Mouse (Mus musculus): ENCODE measurements around the gene Scgb2b7. TPM values are rescaled to one million over a fixed set of nuclear protein-coding genes. Genes with fewer than 3 reads are reported as not detected.

The Scgb2b7 gene
- polyA plus RNA-seq (2012; rRNA removed) = 1.0 TPM in 1 of 2 replicates, not detected in the other

DNA sequence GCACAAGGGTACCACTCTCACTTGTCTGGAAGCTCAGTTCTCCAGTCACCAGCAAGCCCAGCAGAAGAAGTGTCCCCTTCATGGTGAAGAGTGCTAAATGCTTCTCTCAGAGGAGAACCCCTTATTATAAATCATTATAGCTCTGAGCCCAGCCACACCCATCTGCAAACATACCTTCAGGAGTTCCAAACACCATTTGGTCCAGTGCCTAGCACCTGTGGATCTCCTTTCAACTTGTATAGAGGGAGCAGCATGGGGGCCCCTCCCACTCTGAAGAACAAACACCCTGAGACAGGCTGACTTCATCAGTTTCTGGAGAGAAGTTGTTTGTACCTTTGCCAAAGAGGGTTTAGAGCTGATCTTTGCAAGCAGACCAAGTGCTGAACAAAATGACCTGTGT, at the start of gene Scgb2b7:
Scgb2b7 (minus strand) TSS at position 101 of the 400 bp plus-strand sequence.

GRCm38 (mm10) chr7:31712365-31712764, 6.8 kb upstream of the Scgb2b7 start, which contains the start of gene Scgb1b7:
Scgb1b7 (plus strand) TSS chr7:31712665.

Other genes with a start within 250 kb of the Scgb2b7 start
- not detected in 2 replicates for gene Scgb1b7, start 6.9 kb upstream of the Scgb2b7 start, polyA plus RNA-seq (2012; rRNA removed)